ENCODE assay signal across 23 mouse cellular contexts in the genomic region with DNA sequence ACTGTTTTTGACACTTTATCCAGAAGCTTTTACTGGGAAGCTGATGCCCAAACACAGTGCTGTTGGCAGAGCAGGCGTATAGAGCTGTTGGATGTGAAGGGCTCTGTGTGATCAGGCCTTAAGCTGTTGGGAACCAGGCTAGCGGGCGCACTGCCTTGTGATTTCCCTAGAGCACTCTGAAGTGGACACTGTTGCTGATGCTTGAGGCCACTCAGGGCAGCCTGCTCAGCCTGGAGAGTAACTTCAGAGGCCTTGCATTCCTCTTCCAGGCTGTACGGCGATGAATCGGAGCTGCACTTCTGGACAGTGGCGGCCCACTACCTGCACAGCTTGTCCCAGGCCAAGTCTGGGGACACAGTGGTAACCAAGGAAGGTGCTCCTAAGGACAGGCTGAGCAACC.
"Had no signal": no experiment of that assay in that cellular context is flagged by ENCODE, and none has a peak within 500 bp of the region (broad histone marks: within the 10 kb centered on the region; RNA-seq: fewer than 3 reads in every experiment).

No protein-coding gene starts in this region.

- ATAC-seq: forebrain, embryonic 16.5 days; hindbrain, embryonic 16.5 days; inflammation-experienced regulatory T-cells, adult 6 months; intestine, embryonic 15.5 days; intestine, postnatal 0 days had no signal

- H3K27ac ChIP-seq: gastrocnemius, adult 2 months; hindbrain, embryonic 10.5 days; hindbrain, embryonic 12.5 days; hindbrain, embryonic 14.5 days; intestine, embryonic 15.5 days; limb, embryonic 13.5 days; limb, embryonic 15.5 days had no signal

- H3K4me3 ChIP-seq: gastrocnemius, adult 2 months; heart, embryonic 12.5 days; hindbrain, embryonic 10.5 days; hindbrain, embryonic 12.5 days; intestine, embryonic 15.5 days; limb, embryonic 13.5 days; limb, embryonic 15.5 days had no signal

- H3K27me3 ChIP-seq: heart, embryonic 12.5 days; hindbrain, embryonic 12.5 days; intestine, embryonic 15.5 days; limb, embryonic 13.5 days; limb, embryonic 15.5 days had no signal

- DNase-seq: gastrocnemius, adult 2 months; gastrocnemius, postnatal 10 days; gastrocnemius, postnatal 25 days; heart, postnatal 10 days; heart, postnatal 4 days; kidney, adult 18-20 months; kidney, adult 8-10 months; kidney, postnatal 10 days; kidney, postnatal 25 days; layer of hippocampus, adult 9-11 months; layer of hippocampus, postnatal 36 days; left cerebral cortex, postnatal 4 days had no signal

- H3K4me1 ChIP-seq: hindbrain, embryonic 10.5 days; hindbrain, embryonic 12.5 days; intestine, embryonic 15.5 days; limb, embryonic 13.5 days; limb, embryonic 15.5 days had no signal

- H3K4me2 ChIP-seq: hindbrain, embryonic 12.5 days; hindbrain, embryonic 14.5 days; intestine, embryonic 15.5 days; limb, embryonic 13.5 days; limb, embryonic 15.5 days had no signal

- H3K9ac ChIP-seq: heart, embryonic 12.5 days; hindbrain, embryonic 12.5 days; hindbrain, embryonic 14.5 days; intestine, embryonic 15.5 days; limb, embryonic 13.5 days; limb, embryonic 15.5 days had no signal

- H3K9me3 ChIP-seq: heart, embryonic 12.5 days; hindbrain, embryonic 10.5 days; hindbrain, embryonic 12.5 days; intestine, embryonic 15.5 days; limb, embryonic 13.5 days; limb, embryonic 15.5 days had no signal
